Mouse (Mus musculus) testis, adult 2 months (tissue): Measurements from ENCODE around the gene AI464131.

Source experiments
- CTCF ChIP-seq: fragments of 200-500 bp; IDR thresholded peaks from 2 replicates; pipeline ENCODE4 v1.5.1; 2012; ENCODE audit warnings: low read depth, mild to moderate bottlenecking, inconsistent platforms, low read length, moderate library complexity; ENCODE audit not compliant: control insufficient read depth, insufficient read depth, insufficient replicate concordance
- POLR2A ChIP-seq: fragments of 200-500 bp; IDR thresholded peaks from 2 replicates; pipeline ENCODE4 v1.6.1; 2012; ENCODE audit warnings: low read depth, mild to moderate bottlenecking, inconsistent platforms, low read length, moderate library complexity; ENCODE audit not compliant: control insufficient read depth

GRCm38 (mm10) chr4:41471384-41471689 lies 31.5 kb downstream of the AI464131 start:
- TF ChIP-seq CTCF (no peak), POLR2A (no peak)
